Mouse (Mus musculus) olfactory bulb, adult 2 months (tissue): Measurements from ENCODE around the gene Lgi2.

Experiments
- CTCF ChIP-seq: fragments of 200-500 bp; IDR thresholded peaks from 2 replicates; pipeline ENCODE4 v1.5.1; 2012; ENCODE audit warnings: low read depth, mild to moderate bottlenecking, low read length, moderate library complexity; ENCODE audit not compliant: insufficient read depth
- POLR2A ChIP-seq: fragments of 200-500 bp; IDR thresholded peaks from 2 replicates; pipeline ENCODE4 v1.6.1; 2012; ENCODE audit warnings: mild to moderate bottlenecking, low read depth, low read length, moderate library complexity; ENCODE audit not compliant: insufficient read depth

GRCm38 (mm10) chr5:52533705-52534104 lies 32.6 kb downstream of the Lgi2 start:
- TF ChIP-seq CTCF = no peak
- no peak for TF ChIP-seq POLR2A
